Mouse (Mus musculus): Measurements from ENCODE around the gene Cbx4.

GRCm38 (mm10) chr11:119079445-119079837 lies 6.6 kb downstream of the Cbx4 start:
- TF ChIP-seq CTCF (IDR thresholded peaks at IDR 0.05) (no peak), EP300 (IDR thresholded peaks at IDR 0.05) (no peak)

Data from lung, postnatal 0 days (tissue).